Mouse (Mus musculus) layer of hippocampus, adult 8-10 months (tissue): ENCODE results near the gene Mpdz. TPM values are rescaled to one million over a fixed set of nuclear protein-coding genes. Genes with fewer than 3 reads are reported as not detected.

Experiments used
- DNase-seq, 2 experiments: peaks; one replicate each; pipeline ENCODE4 v3.0.0; 2022; ENCODE audit warnings: low spot score in 2 of 2
- total RNA-seq, 4 experiments: library from RNA; stranded (reverse); gene quantifications; 2 replicates each; pipeline ENCODE4 v1.2.4; 2022

The Mpdz gene
- 10 to 100 TPM; 63.0 to 85.0 (median 73.5) TPM for total RNA-seq

DNA sequence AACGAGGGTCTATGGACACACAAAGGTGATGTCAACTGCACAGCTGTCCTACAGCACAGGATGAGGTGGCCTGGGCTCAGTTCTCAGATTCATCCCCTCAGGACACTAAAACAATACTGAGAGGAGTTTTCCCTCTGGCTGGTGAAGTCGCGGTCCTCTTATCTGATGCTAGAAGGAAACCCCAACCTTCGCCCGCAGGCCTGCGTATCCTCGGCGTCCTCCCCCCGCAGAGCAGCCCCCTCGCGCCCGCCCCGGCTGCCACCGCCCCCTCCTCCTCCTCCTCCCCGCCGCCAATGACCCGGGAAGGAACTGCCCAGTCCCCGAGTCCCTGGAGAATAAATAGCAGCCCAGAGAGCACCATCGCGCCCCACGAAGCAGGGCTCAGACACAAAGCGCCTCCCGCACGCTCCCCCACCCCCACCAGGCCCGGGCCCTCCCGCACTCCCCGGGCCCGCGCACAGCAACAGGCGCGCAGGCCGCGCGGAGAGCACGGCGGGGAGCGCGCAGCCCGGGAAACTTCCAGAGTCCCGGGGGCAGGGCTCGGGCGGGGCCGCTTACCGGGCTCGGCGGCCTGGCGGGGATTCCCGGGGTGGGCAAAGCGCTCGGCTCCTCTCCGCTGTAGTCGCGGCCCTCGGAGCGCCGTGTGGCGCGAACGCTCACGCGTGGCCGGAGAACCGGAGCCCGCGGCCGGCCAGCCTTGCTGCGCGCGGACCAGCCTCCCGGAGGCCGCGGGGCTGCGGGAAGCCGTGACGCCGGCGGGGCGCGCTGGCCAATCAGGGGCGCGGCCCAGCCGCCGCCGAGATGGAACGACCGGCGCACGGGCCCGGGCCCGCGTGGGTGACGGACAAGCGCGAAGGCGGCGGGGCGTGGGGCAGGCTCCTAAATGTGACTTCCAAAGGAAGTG is at the start of gene Mpdz:
Mpdz (minus strand) TSS at position 738 of the 904 bp plus-strand sequence.
- DNase-seq = peak; percentile 25 to 53

DNA sequence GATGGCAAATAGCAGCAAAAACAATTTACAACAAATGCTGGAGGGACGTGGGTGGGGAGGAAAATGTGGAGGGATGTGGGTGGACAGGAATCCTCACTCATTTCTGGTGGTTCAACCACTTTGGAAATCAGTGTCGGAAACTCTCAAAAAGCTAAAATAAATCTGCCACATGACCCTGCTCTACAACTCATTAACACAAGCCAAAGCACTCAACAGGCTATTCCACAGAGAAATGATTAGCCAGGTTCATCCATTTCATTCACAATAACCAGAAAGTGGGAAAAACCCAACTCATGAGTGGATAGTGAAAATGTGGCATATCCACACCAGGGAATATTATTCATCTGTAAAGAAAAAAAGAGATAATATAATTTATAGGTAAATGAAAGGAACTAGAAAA is 47.9 kb upstream of the Mpdz start:
- no peak for DNase-seq

- DNase-seq = no peak
Observed at GRCm38 (mm10) chr4:81484603-81485002, 42.0 kb upstream of the Mpdz start.

- no peak for DNase-seq
Observed at GRCm38 (mm10) chr4:81483887-81484602, 41.4 kb upstream of the Mpdz start.

DNA sequence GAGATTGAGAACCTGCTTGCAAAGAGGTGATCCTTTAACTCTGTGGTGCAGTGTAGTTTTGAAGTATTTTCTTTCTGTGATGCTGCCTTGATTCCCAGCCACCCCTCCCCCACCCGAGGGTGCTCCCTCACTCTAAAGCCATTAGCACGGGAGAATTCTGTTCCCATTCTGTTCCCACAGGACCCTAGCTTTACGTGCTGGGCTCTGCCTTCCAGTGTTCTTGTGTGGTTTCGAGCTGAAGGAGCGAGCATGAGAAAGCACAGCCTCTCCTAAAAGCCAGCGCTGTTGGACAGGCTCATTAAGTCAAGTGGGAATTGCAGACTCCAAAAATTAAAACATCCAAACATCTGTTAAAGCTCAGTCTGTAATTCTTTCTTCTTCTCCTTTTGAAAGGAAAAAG is 40.5 kb upstream of the Mpdz start:
- no peak for DNase-seq

DNA sequence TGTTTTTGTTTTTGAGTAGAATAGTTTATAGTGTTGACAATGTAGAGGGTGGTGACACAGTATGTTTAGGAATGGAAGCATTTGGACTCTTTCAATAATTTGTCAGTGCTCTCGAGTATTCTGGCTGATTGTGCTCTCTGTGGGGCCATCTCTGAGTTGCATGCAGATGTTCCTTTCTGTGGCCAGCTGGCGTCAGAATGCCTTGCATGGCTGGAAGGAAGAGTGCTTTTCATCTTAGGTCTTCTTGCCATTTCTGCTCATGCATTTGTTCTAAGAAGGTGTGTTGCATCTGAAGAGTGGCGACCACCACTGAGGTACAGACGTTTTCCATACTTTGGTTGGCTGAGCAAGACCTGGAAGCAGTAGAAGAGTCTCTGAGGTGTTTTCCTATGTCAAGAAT is 24.2 kb upstream of the Mpdz start:
- no peak for DNase-seq

GRCm38 (mm10) chr4:81465172-81465571 is 22.6 kb upstream of the Mpdz start:
- DNase-seq = no peak

DNA sequence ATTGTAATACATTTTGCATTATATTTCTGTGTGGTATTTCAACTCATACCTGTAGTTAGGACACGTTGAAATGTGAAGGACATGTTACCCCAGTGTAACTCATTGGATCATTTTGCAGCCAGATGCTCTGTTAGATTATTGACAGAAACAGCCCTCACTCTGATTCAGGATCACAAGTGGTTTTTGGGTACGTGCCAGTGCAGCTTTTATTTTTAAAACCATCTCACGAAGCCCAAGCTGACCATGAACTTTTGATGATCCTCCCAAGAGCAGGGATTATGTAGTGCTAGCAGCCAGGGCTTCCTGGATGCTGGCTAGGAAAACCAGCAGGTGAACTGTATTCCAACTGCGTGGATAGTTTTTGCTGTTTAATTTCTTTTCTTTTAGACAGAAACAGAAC is 19.6 kb upstream of the Mpdz start:
- no peak for DNase-seq

GRCm38 (mm10) chr4:81458921-81459320 is 16.3 kb upstream of the Mpdz start:
- no peak for DNase-seq

- no peak for DNase-seq
Observed at GRCm38 (mm10) chr4:81453806-81454205, 11.2 kb upstream of the Mpdz start.

DNA sequence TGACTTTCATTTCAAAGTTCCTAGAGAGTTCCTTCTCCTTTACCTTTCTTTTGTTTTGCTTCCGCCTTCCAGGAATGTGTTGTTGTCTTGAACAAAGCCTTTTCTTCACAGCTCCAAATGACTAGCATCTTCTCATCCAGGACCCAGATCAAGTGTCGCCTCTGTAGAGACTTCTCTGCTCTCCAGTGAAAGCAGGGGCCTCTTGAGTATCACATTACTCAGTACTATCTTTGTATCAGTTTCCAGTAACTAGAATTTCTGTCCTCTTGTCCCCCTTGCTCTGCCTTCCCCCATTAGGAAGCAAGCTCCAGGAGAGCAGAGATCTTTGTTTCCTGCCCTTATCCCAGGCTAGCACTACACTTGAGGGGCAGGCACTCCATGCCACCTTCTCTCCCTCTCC is 9.6 kb upstream of the Mpdz start:
- no peak for DNase-seq

- DNase-seq = no peak
Observed at GRCm38 (mm10) chr4:81449413-81449812, 6.8 kb upstream of the Mpdz start.

GRCm38 (mm10) chr4:81443566-81443965 is 951 bp upstream of the Mpdz start:
- DNase-seq = no peak

DNA sequence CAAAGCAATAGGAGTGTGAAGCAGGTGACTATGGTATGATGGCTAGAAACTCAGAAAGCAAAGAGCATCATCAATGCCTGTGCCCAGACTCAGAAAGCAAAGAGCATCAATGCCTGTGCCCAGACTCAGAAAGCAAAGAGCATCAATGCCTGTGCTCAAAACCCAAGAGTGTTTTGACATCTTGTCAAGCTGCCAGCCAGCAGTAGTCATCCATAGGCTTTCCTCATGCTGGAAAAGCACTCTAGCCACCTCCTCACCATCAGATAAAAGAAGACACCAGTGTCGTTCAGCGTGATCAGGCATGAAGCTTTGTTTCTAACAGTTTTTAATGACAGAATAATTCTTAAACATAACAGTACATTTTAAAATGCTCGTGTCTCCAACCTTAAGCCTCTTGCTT is 8.7 kb downstream of the Mpdz start:
- DNase-seq = no peak

- no peak for DNase-seq
Observed at GRCm38 (mm10) chr4:81430826-81431225, 11.8 kb downstream of the Mpdz start.

GRCm38 (mm10) chr4:81430105-81430504 is 12.5 kb downstream of the Mpdz start:
- DNase-seq = no peak

DNA sequence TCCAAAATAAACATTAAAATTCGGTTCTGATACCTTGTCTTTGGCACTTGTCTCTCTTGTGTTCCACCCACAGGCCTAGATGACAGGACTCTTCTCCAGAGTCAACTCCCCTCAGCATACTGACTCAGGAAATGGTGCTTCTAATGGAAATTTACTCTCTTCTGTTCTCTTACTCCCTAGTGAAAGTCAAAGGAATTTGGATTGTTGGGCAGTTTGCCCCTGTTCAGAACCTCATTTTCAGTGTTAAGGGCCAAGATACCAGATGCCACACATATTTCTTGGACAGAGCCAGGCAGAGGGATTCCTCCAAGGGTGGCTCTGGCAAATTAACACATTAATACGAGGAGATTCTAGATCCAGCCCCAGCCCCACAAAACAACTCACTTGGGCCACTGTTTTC is 12.9 kb downstream of the Mpdz start:
- DNase-seq = no peak

DNA sequence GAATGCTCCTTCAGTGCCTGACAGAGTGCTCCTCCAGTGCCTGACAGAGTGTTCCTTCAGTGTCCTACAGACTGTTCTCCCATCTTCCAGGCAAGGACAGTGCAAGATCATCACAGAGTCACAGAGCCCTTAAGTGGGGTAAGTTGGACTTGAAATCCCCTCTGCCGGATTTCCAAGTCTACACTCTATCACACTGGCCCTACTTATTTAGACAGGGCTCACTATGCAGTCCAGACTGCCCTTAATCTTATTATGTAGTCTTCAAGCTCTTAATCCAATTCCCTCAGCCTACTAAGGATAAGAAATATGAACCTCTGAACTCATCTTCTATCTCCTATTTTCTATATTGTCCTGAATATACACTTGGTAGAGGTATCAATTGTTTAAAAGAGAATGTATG is 19.1 kb downstream of the Mpdz start:
- no peak for DNase-seq

DNA sequence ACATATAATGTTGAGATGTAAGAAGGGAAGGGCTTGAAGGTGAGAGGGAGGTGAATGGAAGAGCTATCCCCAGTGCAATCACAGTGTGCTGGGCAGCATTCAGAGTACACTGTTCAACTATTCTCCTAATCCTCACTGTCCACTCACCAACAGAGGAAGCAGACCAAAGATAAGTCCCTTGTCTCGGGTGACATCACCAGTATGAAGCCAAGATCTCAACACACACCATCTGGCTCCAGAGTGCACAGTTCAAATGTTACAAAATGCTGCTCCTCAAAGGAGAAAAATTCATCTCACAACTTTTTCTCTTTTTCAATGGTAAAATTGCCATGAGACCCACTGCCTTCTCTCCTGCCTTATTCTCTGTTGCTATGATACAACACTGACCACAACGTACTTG is 21.0 kb downstream of the Mpdz start:
- no peak for DNase-seq

GRCm38 (mm10) chr4:81415324-81416026 is 27.1 kb downstream of the Mpdz start:
- no peak for DNase-seq

DNA sequence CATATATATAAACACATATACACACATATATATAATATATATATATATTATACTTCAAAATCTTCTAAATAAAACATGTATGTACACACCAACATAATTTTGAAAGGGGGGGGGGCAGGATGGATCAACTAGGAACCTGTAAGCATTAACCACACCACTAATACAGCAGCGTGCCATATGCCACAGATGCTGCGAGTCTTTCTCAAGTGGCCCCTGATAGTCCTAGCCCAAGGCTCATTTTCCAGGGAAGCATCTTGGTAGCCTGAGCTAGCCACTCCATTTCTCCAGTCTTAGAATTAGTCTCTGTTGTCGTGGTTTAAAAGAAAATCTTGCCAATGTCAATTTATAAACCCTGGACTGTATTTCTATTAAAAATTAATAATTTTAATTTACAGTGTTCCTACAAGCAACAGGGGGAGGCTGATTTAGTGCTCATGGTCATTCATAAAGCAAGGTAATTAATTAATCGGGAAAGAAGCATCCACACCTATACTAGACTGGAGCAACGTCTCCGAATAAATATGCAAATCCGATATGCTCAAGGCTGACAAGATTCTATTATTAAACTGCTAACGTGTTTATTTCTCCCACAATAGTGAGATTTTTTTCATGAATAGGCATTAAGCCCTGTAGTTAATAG is 27.8 kb downstream of the Mpdz start:
- DNase-seq = no peak

DNA sequence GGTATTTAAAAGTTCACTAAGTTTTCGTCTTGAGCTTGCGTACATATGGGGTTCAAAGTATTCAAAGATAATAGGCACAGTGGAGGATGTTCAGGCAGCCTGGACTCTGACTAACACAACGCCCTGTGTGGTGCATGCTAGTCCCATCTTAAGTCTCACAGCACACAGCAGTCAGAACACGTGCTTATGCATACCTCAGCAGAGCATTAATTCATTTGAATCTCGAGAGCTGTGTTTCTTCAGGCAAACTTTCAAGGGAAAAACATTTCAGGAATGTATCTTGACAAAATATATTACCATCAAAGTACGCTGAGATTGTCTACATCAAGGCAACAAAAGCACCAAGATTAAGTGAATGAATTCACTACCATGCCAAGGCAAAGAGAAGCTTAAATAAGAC is 45.7 kb downstream of the Mpdz start:
- no peak for DNase-seq
